Mouse (Mus musculus) MEL (cell line): ENCODE measurements around the gene Vasn.

Experiments used
- CTCF ChIP-seq, 3 experiments: IDR thresholded peaks in 2 of 3; conservative IDR thresholded peaks in 1 of 3; 2 replicates each; pipeline ENCODE4 v1.5.1; 2011 to 2012; ENCODE audit warnings: low read length in 3 of 3, low read depth in 2 of 3, mild to moderate bottlenecking in 2 of 3, improper control_type of control experiment in 1 of 3, inconsistent platforms in 1 of 3, mixed read lengths in 1 of 3, moderate library complexity in 1 of 3; ENCODE audit not compliant: control insufficient read depth in 1 of 3, insufficient read depth in 1 of 3, poor library complexity in 1 of 3, severe bottlenecking in 1 of 3
- E2F4 ChIP-seq: IDR thresholded peaks from 2 replicates; pipeline ENCODE4 v1.6.1; 2011; ENCODE audit warnings: low read depth, low read length, improper control_type of control experiment, borderline replicate concordance
- ETS1 ChIP-seq: IDR thresholded peaks from 2 replicates; pipeline ENCODE4 v1.6.1; 2012; ENCODE audit warnings: low read depth, mild to moderate bottlenecking, inconsistent platforms, low read length, improper control_type of control experiment, moderate library complexity
- MAFK ChIP-seq: IDR thresholded peaks from 2 replicates; pipeline ENCODE4 v1.6.1; 2011; ENCODE audit warnings: low read depth, mild to moderate bottlenecking, low read length, improper control_type of control experiment, borderline replicate concordance
- POLR2A ChIP-seq, 2 experiments: IDR thresholded peaks; 2 replicates each; pipeline ENCODE4 v1.6.1; 2011 to 2012; ENCODE audit warnings: low read length in 2 of 2, mild to moderate bottlenecking in 2 of 2, control low read depth in 1 of 2, improper control_type of control experiment in 1 of 2, low read depth in 1 of 2, moderate library complexity in 1 of 2; ENCODE audit not compliant: control insufficient read depth in 1 of 2, insufficient read depth in 1 of 2, poor library complexity in 1 of 2
- TAL1 ChIP-seq: IDR thresholded peaks from 2 replicates; pipeline ENCODE4 v1.6.1; 2012; ENCODE audit warnings: mild to moderate bottlenecking, inconsistent platforms, low read length, moderate library complexity, mixed read lengths

GRCm38 (mm10) chr16:4608532-4609059 is 31.1 kb upstream of the Vasn start:
- TF ChIP-seq E2F4 (no peak), POLR2A (IDR thresholded peaks at IDR 0.05; ENCODE audit: control insufficient read depth in 1 of 2, insufficient read depth in 1 of 2, low read depth in 1 of 2, low read length in 2 of 2, poor library complexity in 1 of 2) (no peak), CTCF (IDR thresholded peaks at IDR 0.05 in 2 of 3, conservative IDR thresholded peaks at IDR 0.05 in 1 of 3; ENCODE audit: control insufficient read depth in 1 of 3, insufficient read depth in 1 of 3, low read depth in 2 of 3, low read length in 3 of 3, poor library complexity in 1 of 3, severe bottlenecking in 1 of 3) (no peak), TAL1 (no peak), MAFK (no peak), ETS1 (no peak)
